Mouse (Mus musculus) regulatory T cell (primary cell): Measurements from ENCODE around the gene Slc4a1ap.

Source experiments
- in situ Hi-C: fragments of 300-600 bp; cut with MboI, MseI; formaldehyde crosslinking; loops from one replicate; pipeline ENCODE4 v1.15.1; 2025; ENCODE audit warnings: high pct_unique_total_duplicates

Gene Slc4a1ap

GRCm38 (mm10) chr5:31603766-31604165, 77.0 kb downstream of the Slc4a1ap start:
- in situ Hi-C loops = no loop called here

- in situ Hi-C loops = no loop called here
Measured at GRCm38 (mm10) chr5:31606151-31606550, 79.4 kb downstream of the Slc4a1ap start.
